Mouse (Mus musculus): Measurements from ENCODE around the gene Cdhr1. TPM values are rescaled to one million over a fixed set of nuclear protein-coding genes. Genes with fewer than 3 reads are reported as not detected.
"Not testable (repeated sequence)": the region's sequence is repeated elsewhere in the genome, so short reads cannot be mapped to it uniquely, and the experiment has no call there.

Gene Cdhr1
- 3.0 TPM in 2 replicates for polyA plus RNA-seq (2014; fragmentation: Nextera tagmentation; extraction: Ambion mirVana)

GRCm38 (mm10) chr14:37097956-37098530 is at the start of gene Cdhr1:
Gene Cdhr1, minus strand, starts transcription at chr14:37098347.
- Histone ChIP-seq H3K27ac (replicated peaks; ENCODE audit: low read depth, low read length) (no peak within 1 kb of the TSS), H3K36me3 (ENCODE audit: control insufficient read depth, insufficient read depth, low read length) (no peaks in the 10 kb centered on the region), H3K27me3 (replicated peaks; ENCODE audit: control insufficient read depth, insufficient read depth, low read length) (peaks cover 24% of the 10 kb centered on the region), H3K9me3 (ENCODE audit: control insufficient read depth, low read length) (no peaks in the 10 kb centered on the region), H3K9ac (ENCODE audit: low read depth, low read length) (peak within 1 kb of the TSS; percentile 48; the same call in 1 of the 2 replicates), H3K4me3 (ENCODE audit: low read depth, low read length) (peak within 1 kb of the TSS; percentile 29), H3K4me2 (ENCODE audit: low read depth, low read length) (peak within 1 kb of the TSS; percentile 58), H3K4me1 (ENCODE audit: control insufficient read depth, insufficient read depth, low read length) (0 out of 2 replicates have a peak, but pooled peaks cover 3% of the 10 kb centered on the region)
- DNase-seq (ENCODE audit: low spot score), result peak; percentile 83
- peak; percentile 93 for ATAC-seq (ENCODE audit: low read depth)
- WGBS, result under 1% methylated on average over 25 of the region's 30 CpGs

- peaks cover 1% of the 10 kb centered on the region; the same call in 1 of the 2 replicates for H3K4me1 ChIP-seq (ENCODE audit: control insufficient read depth, insufficient read depth, low read length)
- no peaks in the 10 kb centered on the region for H3K27me3 ChIP-seq (replicated peaks; ENCODE audit: control insufficient read depth, insufficient read depth, low read length)
- no peaks in the 10 kb centered on the region for H3K36me3 ChIP-seq (ENCODE audit: control insufficient read depth, insufficient read depth, low read length)
- no peak for ATAC-seq (ENCODE audit: low read depth)
- H3K4me2 ChIP-seq (ENCODE audit: low read depth, low read length), result no peak overlapping the region
- WGBS, result 67% methylated on average over 8 of the region's 8 CpGs
- H3K9ac ChIP-seq (ENCODE audit: low read depth, low read length), result no peak overlapping the region
- H3K4me3 ChIP-seq (ENCODE audit: low read depth, low read length), result no peak overlapping the region
- no peak for DNase-seq (ENCODE audit: low spot score)
- H3K27ac ChIP-seq (replicated peaks; ENCODE audit: low read depth, low read length), result no peak overlapping the region
- no peaks in the 10 kb centered on the region for H3K9me3 ChIP-seq (ENCODE audit: control insufficient read depth, low read length)
Observed at GRCm38 (mm10) chr14:37139051-37139710, 41.0 kb upstream of the Cdhr1 start.

GRCm38 (mm10) chr14:37137596-37137995 is 39.4 kb upstream of the Cdhr1 start:
- not testable (repeated sequence) for ATAC-seq (ENCODE audit: low read depth); DNase-seq (ENCODE audit: low spot score); H3K4me2 ChIP-seq (ENCODE audit: low read depth, low read length); H3K4me3 ChIP-seq (ENCODE audit: low read depth, low read length); H3K27ac ChIP-seq (replicated peaks; ENCODE audit: low read depth, low read length); H3K9ac ChIP-seq (ENCODE audit: low read depth, low read length); H3K36me3 ChIP-seq (ENCODE audit: control insufficient read depth, insufficient read depth, low read length); H3K27me3 ChIP-seq (replicated peaks; ENCODE audit: control insufficient read depth, insufficient read depth, low read length); H3K9me3 ChIP-seq (ENCODE audit: control insufficient read depth, low read length); H3K4me1 ChIP-seq (ENCODE audit: control insufficient read depth, insufficient read depth, low read length)
- 74% methylated on average over 2 of the region's 3 CpGs for WGBS

- Histone ChIP-seq H3K27ac (replicated peaks; ENCODE audit: low read depth, low read length) (no peak overlapping the region), H3K9me3 (ENCODE audit: control insufficient read depth, low read length) (no peaks in the 10 kb centered on the region), H3K4me3 (ENCODE audit: low read depth, low read length) (no peak overlapping the region), H3K4me1 (ENCODE audit: control insufficient read depth, insufficient read depth, low read length) (peaks cover 4% of the 10 kb centered on the region; the same call in 1 of the 2 replicates), H3K27me3 (replicated peaks; ENCODE audit: control insufficient read depth, insufficient read depth, low read length) (no peaks in the 10 kb centered on the region), H3K9ac (ENCODE audit: low read depth, low read length) (no peak overlapping the region), H3K36me3 (ENCODE audit: control insufficient read depth, insufficient read depth, low read length) (peaks cover 21% of the 10 kb centered on the region), H3K4me2 (ENCODE audit: low read depth, low read length) (no peak overlapping the region)
- 71% methylated on average over 4 of the region's 4 CpGs for WGBS
- DNase-seq (ENCODE audit: low spot score) (no peak), ATAC-seq (ENCODE audit: low read depth) (no peak)
Observed at GRCm38 (mm10) chr14:37136110-37136509, 38.0 kb upstream of the Cdhr1 start.

GRCm38 (mm10) chr14:37135671-37136070 is 37.5 kb upstream of the Cdhr1 start:
- H3K4me1 ChIP-seq (ENCODE audit: control insufficient read depth, insufficient read depth, low read length), result peaks cover 4% of the 10 kb centered on the region; the same call in 1 of the 2 replicates
- peak overlapping the region; percentile 81 for H3K4me3 ChIP-seq (ENCODE audit: low read depth, low read length)
- H3K9me3 ChIP-seq (ENCODE audit: control insufficient read depth, low read length), result no peaks in the 10 kb centered on the region
- H3K4me2 ChIP-seq (ENCODE audit: low read depth, low read length), result peak overlapping the region; percentile 75
- WGBS, result 3% methylated on average over 10 of the region's 10 CpGs
- H3K9ac ChIP-seq (ENCODE audit: low read depth, low read length), result peak overlapping the region; percentile 69
- ATAC-seq (ENCODE audit: low read depth) (0 out of 2 replicates have a peak, but pooled peaks have one; percentile 27), DNase-seq (ENCODE audit: low spot score) (no peak)
- H3K36me3 ChIP-seq (ENCODE audit: control insufficient read depth, insufficient read depth, low read length), result peaks cover 25% of the 10 kb centered on the region
- H3K27me3 ChIP-seq (replicated peaks; ENCODE audit: control insufficient read depth, insufficient read depth, low read length), result no peaks in the 10 kb centered on the region
- H3K27ac ChIP-seq (replicated peaks; ENCODE audit: low read depth, low read length), result no peak overlapping the region

GRCm38 (mm10) chr14:37135127-37135593 is 37.0 kb upstream of the Cdhr1 start, which contains the start of gene Ghitm:
Gene Ghitm, minus strand, starts transcription at chr14:37135272.
- H3K4me3 ChIP-seq (ENCODE audit: low read depth, low read length), result peak within 1 kb of the TSS; percentile 81
- H3K27me3 ChIP-seq (replicated peaks; ENCODE audit: control insufficient read depth, insufficient read depth, low read length), result no peaks in the 10 kb centered on the region
- peak within 1 kb of the TSS; percentile 88 for H3K9ac ChIP-seq (ENCODE audit: low read depth, low read length)
- H3K4me1 ChIP-seq (ENCODE audit: control insufficient read depth, insufficient read depth, low read length), result peaks cover 4% of the 10 kb centered on the region; the same call in 1 of the 2 replicates
- DNase-seq (ENCODE audit: low spot score), result peak; percentile 99
- peak within 1 kb of the TSS; percentile 75 for H3K27ac ChIP-seq (replicated peaks; ENCODE audit: low read depth, low read length)
- peak; percentile 99 for ATAC-seq (ENCODE audit: low read depth)
- H3K4me2 ChIP-seq (ENCODE audit: low read depth, low read length), result peak within 1 kb of the TSS; percentile 75
- under 1% methylated on average over 38 of the region's 38 CpGs for WGBS
- no peaks in the 10 kb centered on the region for H3K9me3 ChIP-seq (ENCODE audit: control insufficient read depth, low read length)
- peaks cover 30% of the 10 kb centered on the region for H3K36me3 ChIP-seq (ENCODE audit: control insufficient read depth, insufficient read depth, low read length)

GRCm38 (mm10) chr14:37134304-37135126 is 36.4 kb upstream of the Cdhr1 start:
- Histone ChIP-seq H3K36me3 (ENCODE audit: control insufficient read depth, insufficient read depth, low read length) (peaks cover 35% of the 10 kb centered on the region), H3K9me3 (ENCODE audit: control insufficient read depth, low read length) (no peaks in the 10 kb centered on the region), H3K4me3 (ENCODE audit: low read depth, low read length) (peak overlapping the region; percentile 81), H3K27me3 (replicated peaks; ENCODE audit: control insufficient read depth, insufficient read depth, low read length) (no peaks in the 10 kb centered on the region), H3K27ac (replicated peaks; ENCODE audit: low read depth, low read length) (peak overlapping the region; percentile 75), H3K9ac (ENCODE audit: low read depth, low read length) (peak overlapping the region; percentile 88), H3K4me2 (ENCODE audit: low read depth, low read length) (peak overlapping the region; percentile 62), H3K4me1 (ENCODE audit: control insufficient read depth, insufficient read depth, low read length) (peaks cover 4% of the 10 kb centered on the region; the same call in 1 of the 2 replicates)
- 3% methylated on average over 27 of the region's 40 CpGs for WGBS
- no peak; the same call in 1 of the 2 replicates for ATAC-seq (ENCODE audit: low read depth)
- DNase-seq (ENCODE audit: low spot score), result no peak

GRCm38 (mm10) chr14:37127652-37128051 is 29.5 kb upstream of the Cdhr1 start:
- Histone ChIP-seq H3K27ac (replicated peaks; ENCODE audit: low read depth, low read length) (no peak overlapping the region), H3K9me3 (ENCODE audit: control insufficient read depth, low read length) (no peaks in the 10 kb centered on the region), H3K9ac (ENCODE audit: low read depth, low read length) (no peak overlapping the region), H3K4me2 (ENCODE audit: low read depth, low read length) (no peak overlapping the region), H3K4me1 (ENCODE audit: control insufficient read depth, insufficient read depth, low read length) (no peaks in the 10 kb centered on the region), H3K36me3 (ENCODE audit: control insufficient read depth, insufficient read depth, low read length) (peaks cover 84% of the 10 kb centered on the region), H3K27me3 (replicated peaks; ENCODE audit: control insufficient read depth, insufficient read depth, low read length) (no peaks in the 10 kb centered on the region), H3K4me3 (ENCODE audit: low read depth, low read length) (no peak overlapping the region)
- WGBS, result 48% methylated on average over 4 of the region's 4 CpGs
- DNase-seq (ENCODE audit: low spot score) (peak; percentile 74), ATAC-seq (ENCODE audit: low read depth) (no peak)

Data from embryonic facial prominence, embryonic 14.5 days (tissue).